Mouse (Mus musculus): ENCODE data around the gene Mtmr2. TPM values are rescaled to one million over a fixed set of nuclear protein-coding genes. Genes with fewer than 3 reads are reported as not detected.
"Not testable (repeated sequence)": the region's sequence is repeated elsewhere in the genome, so short reads cannot be mapped to it uniquely, and the experiment has no call there.

The Mtmr2 gene
- polyA plus RNA-seq, 1 experiment from 2014 or later = 86.9 TPM

GRCm38 (mm10) chr9:13749675-13749998 lies 1.4 kb downstream of the Mtmr2 start:
- H3K9me3 ChIP-seq = 0 out of 2 replicates have a peak, but pooled peaks cover 2% of the 10 kb centered on the region
- H3K36me3 ChIP-seq = no peaks in the 10 kb centered on the region
- no peaks in the 10 kb centered on the region for H3K27me3 ChIP-seq
- H3K4me2 ChIP-seq = peak overlapping the region; percentile 59
- H3K27ac ChIP-seq = peak overlapping the region; percentile 96
- H3K4me1 ChIP-seq = peaks cover 14% of the 10 kb centered on the region
- under 1% methylated on average over 7 of the region's 7 CpGs for WGBS
- peak overlapping the region; percentile 96 for H3K9ac ChIP-seq
- ATAC-seq (ENCODE audit: borderline replicate concordance, extremely low read depth, low FRiP score, low TSS enrichment) = no peak
- peak overlapping the region; percentile 90 for H3K4me3 ChIP-seq

GRCm38 (mm10) chr9:13752543-13752942 lies 4.3 kb downstream of the Mtmr2 start:
- Histone ChIP-seq H3K27ac (no peak overlapping the region), H3K4me3 (no peak overlapping the region), H3K9me3 (0 out of 2 replicates have a peak, but pooled peaks cover 2% of the 10 kb centered on the region), H3K36me3 (no peaks in the 10 kb centered on the region), H3K9ac (no peak overlapping the region), H3K27me3 (no peaks in the 10 kb centered on the region), H3K4me1 (peaks cover 14% of the 10 kb centered on the region), H3K4me2 (no peak overlapping the region; the same call in 1 of the 2 replicates)
- no peak for ATAC-seq (ENCODE audit: borderline replicate concordance, extremely low read depth, low FRiP score, low TSS enrichment)
- 51% methylated on average over 4 of the region's 4 CpGs for WGBS

GRCm38 (mm10) chr9:13760430-13760829 lies 12.2 kb downstream of the Mtmr2 start:
- no peak overlapping the region for H3K9ac ChIP-seq
- no peaks in the 10 kb centered on the region for H3K9me3 ChIP-seq
- WGBS = 93% methylated on average over 3 of the region's 3 CpGs
- H3K4me1 ChIP-seq = no peaks in the 10 kb centered on the region
- H3K27me3 ChIP-seq = no peaks in the 10 kb centered on the region
- no peak overlapping the region for H3K4me2 ChIP-seq
- H3K4me3 ChIP-seq = no peak overlapping the region
- no peak overlapping the region for H3K27ac ChIP-seq
- no peak for ATAC-seq (ENCODE audit: borderline replicate concordance, extremely low read depth, low FRiP score, low TSS enrichment)
- H3K36me3 ChIP-seq = 0 out of 2 replicates have a peak, but pooled peaks cover 15% of the 10 kb centered on the region

- Histone ChIP-seq H3K9ac (no peak overlapping the region), H3K27ac (no peak overlapping the region), H3K4me3 (no peak overlapping the region), H3K9me3 (no peaks in the 10 kb centered on the region), H3K4me2 (no peak overlapping the region), H3K4me1 (no peaks in the 10 kb centered on the region), H3K27me3 (no peaks in the 10 kb centered on the region), H3K36me3 (0 out of 2 replicates have a peak, but pooled peaks cover 4% of the 10 kb centered on the region)
- ATAC-seq (ENCODE audit: borderline replicate concordance, extremely low read depth, low FRiP score, low TSS enrichment) = no peak
- WGBS = 76% methylated on average over 2 of the region's 2 CpGs
These were observed 17.4 kb downstream of the Mtmr2 start for GRCm38 (mm10) chr9:13765624-13766023.

- Histone ChIP-seq H3K9ac (no peak overlapping the region), H3K4me1 (no peaks in the 10 kb centered on the region)
- 85% methylated on average over 7 of the region's 7 CpGs for WGBS
These were observed 18.4 kb downstream of the Mtmr2 start for GRCm38 (mm10) chr9:13766570-13766969.

GRCm38 (mm10) chr9:13774732-13775131 lies 26.5 kb downstream of the Mtmr2 start:
- 92% methylated on average over 1 of the region's 1 CpGs for WGBS
- ATAC-seq (ENCODE audit: borderline replicate concordance, extremely low read depth, low FRiP score, low TSS enrichment) = no peak
- H3K27me3 ChIP-seq = no peaks in the 10 kb centered on the region
- no peak overlapping the region for H3K4me2 ChIP-seq
- no peak overlapping the region for H3K4me3 ChIP-seq
- H3K4me1 ChIP-seq = peaks cover 8% of the 10 kb centered on the region; the same call in 1 of the 2 replicates
- H3K36me3 ChIP-seq = no peaks in the 10 kb centered on the region
- no peaks in the 10 kb centered on the region for H3K9me3 ChIP-seq
- H3K27ac ChIP-seq = no peak overlapping the region
- no peak overlapping the region for H3K9ac ChIP-seq

More at GRCm38 (mm10) chr9:13766570-13766969, 18.4 kb downstream of the Mtmr2 start:
- ATAC-seq (ENCODE audit: borderline replicate concordance, extremely low read depth, low FRiP score, low TSS enrichment) = no peak
- Histone ChIP-seq H3K27ac (no peak overlapping the region), H3K9me3 (no peaks in the 10 kb centered on the region), H3K27me3 (no peaks in the 10 kb centered on the region), H3K4me2 (no peak overlapping the region), H3K4me3 (no peak overlapping the region), H3K36me3 (0 out of 2 replicates have a peak, but pooled peaks cover under 1% of the 10 kb centered on the region)

GRCm38 (mm10) chr9:13781985-13782384 lies 33.8 kb downstream of the Mtmr2 start:
- no peak overlapping the region for H3K9ac ChIP-seq
- WGBS = 98% methylated on average over 1 of the region's 1 CpGs

GRCm38 (mm10) chr9:13790864-13791263 lies 42.7 kb downstream of the Mtmr2 start:
- not testable (repeated sequence) for H3K27ac ChIP-seq; ATAC-seq (ENCODE audit: borderline replicate concordance, extremely low read depth, low FRiP score, low TSS enrichment); H3K27me3 ChIP-seq; H3K4me1 ChIP-seq; H3K9ac ChIP-seq; H3K9me3 ChIP-seq; H3K4me2 ChIP-seq; H3K4me3 ChIP-seq
- peaks cover 69% of the 10 kb centered on the region for H3K36me3 ChIP-seq
- 95% methylated on average over 8 of the region's 8 CpGs for WGBS

More at GRCm38 (mm10) chr9:13781985-13782384, 33.8 kb downstream of the Mtmr2 start:
- Histone ChIP-seq H3K36me3 (peaks cover 27% of the 10 kb centered on the region), H3K27me3 (no peaks in the 10 kb centered on the region), H3K9me3 (no peaks in the 10 kb centered on the region), H3K4me2 (no peak overlapping the region), H3K27ac (no peak overlapping the region), H3K4me1 (peaks cover 4% of the 10 kb centered on the region; the same call in 1 of the 2 replicates), H3K4me3 (no peak overlapping the region)
- no peak for ATAC-seq (ENCODE audit: borderline replicate concordance, extremely low read depth, low FRiP score, low TSS enrichment)

- no peak overlapping the region for H3K4me3 ChIP-seq
- no peak for ATAC-seq (ENCODE audit: borderline replicate concordance, extremely low read depth, low FRiP score, low TSS enrichment)
- 77% methylated on average over 1 of the region's 1 CpGs for WGBS
- no peak overlapping the region for H3K9ac ChIP-seq
- H3K4me2 ChIP-seq = no peak overlapping the region
- H3K27me3 ChIP-seq = no peaks in the 10 kb centered on the region
- H3K36me3 ChIP-seq = peaks cover 56% of the 10 kb centered on the region
- no peak overlapping the region for H3K27ac ChIP-seq
- no peaks in the 10 kb centered on the region for H3K4me1 ChIP-seq
- H3K9me3 ChIP-seq = no peaks in the 10 kb centered on the region
These were observed 46.1 kb downstream of the Mtmr2 start for GRCm38 (mm10) chr9:13794302-13794701.

- WGBS = 92% methylated on average over 2 of the region's 2 CpGs
- ATAC-seq (ENCODE audit: borderline replicate concordance, extremely low read depth, low FRiP score, low TSS enrichment) = no peak
These were observed 46.5 kb downstream of the Mtmr2 start for GRCm38 (mm10) chr9:13794756-13795155.

GRCm38 (mm10) chr9:13804480-13804879 lies 56.3 kb downstream of the Mtmr2 start:
- Histone ChIP-seq H3K4me1 (no peaks in the 10 kb centered on the region), H3K36me3 (peaks cover 67% of the 10 kb centered on the region), H3K4me2 (no peak overlapping the region), H3K9me3 (no peaks in the 10 kb centered on the region), H3K27me3 (no peaks in the 10 kb centered on the region), H3K27ac (no peak overlapping the region), H3K4me3 (no peak overlapping the region), H3K9ac (no peak overlapping the region)
- ATAC-seq (ENCODE audit: borderline replicate concordance, extremely low read depth, low FRiP score, low TSS enrichment) = no peak
- WGBS = 72% methylated on average over 1 of the region's 1 CpGs

More at GRCm38 (mm10) chr9:13794756-13795155, 46.5 kb downstream of the Mtmr2 start:
- Histone ChIP-seq H3K27me3 (no peaks in the 10 kb centered on the region), H3K27ac (no peak overlapping the region), H3K9me3 (no peaks in the 10 kb centered on the region), H3K4me3 (no peak overlapping the region), H3K4me2 (no peak overlapping the region), H3K36me3 (peaks cover 56% of the 10 kb centered on the region), H3K9ac (no peak overlapping the region), H3K4me1 (no peaks in the 10 kb centered on the region)

GRCm38 (mm10) chr9:13806854-13807253 lies 58.6 kb downstream of the Mtmr2 start:
- no peak for ATAC-seq (ENCODE audit: borderline replicate concordance, extremely low read depth, low FRiP score, low TSS enrichment)
- H3K9ac ChIP-seq = no peak overlapping the region
- no peaks in the 10 kb centered on the region for H3K27me3 ChIP-seq
- H3K4me2 ChIP-seq = no peak overlapping the region
- H3K4me1 ChIP-seq = no peaks in the 10 kb centered on the region
- no peaks in the 10 kb centered on the region for H3K9me3 ChIP-seq
- H3K4me3 ChIP-seq = no peak overlapping the region
- no peak overlapping the region for H3K27ac ChIP-seq
- peaks cover 73% of the 10 kb centered on the region for H3K36me3 ChIP-seq
- 85% methylated on average over 7 of the region's 7 CpGs for WGBS

GRCm38 (mm10) chr9:13807657-13808056 lies 59.4 kb downstream of the Mtmr2 start:
- H3K4me3 ChIP-seq = no peak overlapping the region
- 89% methylated on average over 5 of the region's 5 CpGs for WGBS
- H3K9me3 ChIP-seq = no peaks in the 10 kb centered on the region
- peaks cover 75% of the 10 kb centered on the region for H3K36me3 ChIP-seq
- no peaks in the 10 kb centered on the region for H3K27me3 ChIP-seq
- no peak overlapping the region for H3K27ac ChIP-seq
- H3K4me2 ChIP-seq = no peak overlapping the region
- no peak for ATAC-seq (ENCODE audit: borderline replicate concordance, extremely low read depth, low FRiP score, low TSS enrichment)
- H3K4me1 ChIP-seq = no peaks in the 10 kb centered on the region
- H3K9ac ChIP-seq = no peak overlapping the region
